Mouse (Mus musculus) lung, adult 2 months (tissue): ENCODE measurements around the gene Kcnab3.
A peak's percentile ranks its signal among the peaks of the same experiment; 100 is the strongest.

ENCODE experiments used
- CTCF ChIP-seq: fragments of 200-500 bp; IDR thresholded peaks from 2 replicates; pipeline ENCODE4 v1.5.1; 2011; ENCODE audit warnings: mild to moderate bottlenecking, low read length, control low read depth; ENCODE audit not compliant: insufficient read depth
- POLR2A ChIP-seq: fragments of 200-500 bp; IDR thresholded peaks from 2 replicates; pipeline ENCODE4 v1.6.1; 2011; ENCODE audit warnings: low read depth, mild to moderate bottlenecking, control low read depth, low read length, borderline replicate concordance; ENCODE audit errors: extremely low read depth

GRCm38 (mm10) chr11:69333922-69334321 lies 7.9 kb downstream of the Kcnab3 start:
- TF ChIP-seq CTCF (0 out of 2 replicates have a peak, but pooled peaks have one; percentile 6), POLR2A (no peak)
